Mouse (Mus musculus): ENCODE results near the gene Rgl1.

GRCm38 (mm10) chr1:152609547-152609946 lies 156.6 kb downstream of the Rgl1 start:
- no peak for TF ChIP-seq CTCF (conservative IDR thresholded peaks at IDR 0.05; ENCODE audit: insufficient read depth, insufficient read length, low read depth, low read length)
- no peak for TF ChIP-seq POLR2A (IDR thresholded peaks at IDR 0.05; ENCODE audit: low read depth, low read length)
